Mouse (Mus musculus) G1E (cell line): ENCODE data around the gene Nme7. TPM values are rescaled to one million over a fixed set of nuclear protein-coding genes. Genes with fewer than 3 reads are reported as not detected.

ENCODE experiments used
- ATAC-seq: 2 replicates; pipeline ENCODE4 v1.8.0; 2016; ENCODE audit warnings: mild to moderate bottlenecking; ENCODE audit not compliant: insufficient number of reproducible peaks, poor library complexity, low FRiP score, severe bottlenecking; ENCODE audit errors: extremely low read depth
- DNase-seq: peaks from one replicate; pipeline ENCODE4 v3.0.0; 2012; ENCODE audit warnings: low spot score
- H3K27me3 ChIP-seq: 2 replicates; pipeline ENCODE4 v1.6.1; 2012; ENCODE audit warnings: mild to moderate bottlenecking, low read length, inconsistent platforms; ENCODE audit not compliant: insufficient read depth
- H3K36me3 ChIP-seq: replicated peaks from 2 replicates; pipeline ENCODE3; 2012; ENCODE audit warnings: mild to moderate bottlenecking, inconsistent platforms
- H3K4me1 ChIP-seq: 2 replicates; pipeline ENCODE4 v1.6.1; 2012; ENCODE audit warnings: low read depth, low read length, inconsistent platforms, mixed read lengths; ENCODE audit not compliant: insufficient read depth
- H3K4me3 ChIP-seq: 2 replicates; pipeline ENCODE4 v1.5.1; 2012; ENCODE audit warnings: low read depth, mild to moderate bottlenecking, inconsistent platforms, low read length, moderate library complexity, mixed read lengths
- H3K9me3 ChIP-seq: replicated peaks from 2 replicates; pipeline ENCODE4 v1.6.1; 2012; ENCODE audit warnings: inconsistent platforms
- CTCF ChIP-seq: IDR thresholded peaks from 2 replicates; pipeline ENCODE4 v1.5.1; 2012; ENCODE audit warnings: low read depth, low read length, inconsistent platforms, mixed read lengths
- GATA1 ChIP-seq: IDR thresholded peaks from 2 replicates; pipeline ENCODE4 v1.6.1; 2012; ENCODE audit warnings: borderline replicate concordance, low read length, inconsistent platforms, mixed read lengths
- GATA2 ChIP-seq: IDR thresholded peaks from 2 replicates; pipeline ENCODE4 v1.6.1; 2012; ENCODE audit warnings: low read depth, low read length, inconsistent platforms, borderline replicate concordance
- POLR2AphosphoS5 ChIP-seq: IDR thresholded peaks from 2 replicates; pipeline ENCODE4 v1.6.1; 2012; ENCODE audit warnings: low read depth, low read length, inconsistent platforms; ENCODE audit not compliant: insufficient replicate concordance
- TAL1 ChIP-seq: conservative IDR thresholded peaks from 2 replicates; pipeline ENCODE4 v1.6.1; 2012; ENCODE audit warnings: low read depth, low read length, inconsistent platforms, mixed read lengths
- polyA plus RNA-seq: library from polyadenylated mRNA; stranded (reverse); fragments of >175 nt; gene quantifications from 2 replicates; pipeline ENCODE4 v1.2.3, GENCODE M21; 2012
- total RNA-seq, 2 experiments: library from RNA; stranded (forward) in 1 of 2; stranded (reverse) in 1 of 2; fragments of 200-1000 nt in 1 of 2; fragments of >200 nt in 1 of 2; fragmentation: Nextera tagmentation in 1 of 2; gene quantifications; 2 replicates each; pipeline ENCODE4 v1.2.3; 2014 to 2017

Gene Nme7
- total and polyA plus RNA-seq, 3 experiments, result 2.1 to 80.5 (median 20.4) TPM

DNA sequence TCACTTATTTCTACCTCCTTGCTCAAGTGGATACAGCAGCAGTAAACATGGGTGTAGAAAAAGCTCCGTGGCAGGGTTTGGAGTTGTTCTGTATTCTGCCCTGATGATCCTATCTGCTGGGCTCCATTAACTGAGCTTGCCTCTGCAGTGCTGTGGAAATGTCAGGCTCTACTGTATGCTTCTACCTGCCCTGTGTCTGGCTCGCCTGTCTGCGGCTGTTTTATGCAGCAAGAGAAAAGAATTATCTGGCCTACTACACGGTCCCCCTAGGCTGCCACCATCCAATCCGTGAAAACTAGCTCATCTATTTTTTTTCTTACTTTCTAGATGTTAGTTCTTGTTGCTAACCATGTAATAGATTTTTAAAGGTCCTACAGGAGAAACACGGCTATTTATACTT lies 81.1 kb downstream of the Nme7 start:
- DNase-seq (no peak), ATAC-seq (no peak)
- Histone ChIP-seq H3K36me3 (peaks cover 36% of the 10 kb centered on the region), H3K4me3 (no peak overlapping the region), H3K4me1 (no peaks in the 10 kb centered on the region), H3K9me3 (no peaks in the 10 kb centered on the region), H3K27me3 (no peaks in the 10 kb centered on the region)
- TF ChIP-seq TAL1 (no peak), GATA1 (no peak), POLR2AphosphoS5 (no peak), GATA2 (no peak), CTCF (no peak)

GRCm38 (mm10) chr1:164389743-164390142 lies 85.8 kb downstream of the Nme7 start:
- no peaks in the 10 kb centered on the region for H3K9me3 ChIP-seq
- TF ChIP-seq GATA1 (no peak), TAL1 (no peak), GATA2 (no peak)
- no peaks in the 10 kb centered on the region for H3K4me1 ChIP-seq
- no peak overlapping the region for H3K4me3 ChIP-seq
- H3K36me3 ChIP-seq, result peaks cover 26% of the 10 kb centered on the region
- no peak for DNase-seq
- ATAC-seq, result no peak
- H3K27me3 ChIP-seq, result no peaks in the 10 kb centered on the region

GRCm38 (mm10) chr1:164392176-164392575 lies 88.3 kb downstream of the Nme7 start:
- no peak for TF ChIP-seq GATA2
- no peak for TF ChIP-seq TAL1
- no peak for TF ChIP-seq POLR2AphosphoS5
- no peak for TF ChIP-seq GATA1
- TF ChIP-seq CTCF, result no peak

GRCm38 (mm10) chr1:164395131-164395780 lies 91.3 kb downstream of the Nme7 start:
- no peak overlapping the region for H3K4me3 ChIP-seq
- no peaks in the 10 kb centered on the region for H3K9me3 ChIP-seq
- no peaks in the 10 kb centered on the region for H3K4me1 ChIP-seq
- H3K36me3 ChIP-seq, result peaks cover 12% of the 10 kb centered on the region
- ATAC-seq (no peak), DNase-seq (no peak)
- TF ChIP-seq TAL1 (no peak), GATA1 (no peak), GATA2 (no peak), CTCF (no peak), POLR2AphosphoS5 (no peak)
- H3K27me3 ChIP-seq, result no peaks in the 10 kb centered on the region

More at GRCm38 (mm10) chr1:164392176-164392575, 88.3 kb downstream of the Nme7 start:
- Histone ChIP-seq H3K4me1 (no peaks in the 10 kb centered on the region), H3K9me3 (no peaks in the 10 kb centered on the region), H3K36me3 (peaks cover 20% of the 10 kb centered on the region), H3K4me3 (no peak overlapping the region), H3K27me3 (no peaks in the 10 kb centered on the region)
- ATAC-seq (no peak), DNase-seq (no peak)

DNA sequence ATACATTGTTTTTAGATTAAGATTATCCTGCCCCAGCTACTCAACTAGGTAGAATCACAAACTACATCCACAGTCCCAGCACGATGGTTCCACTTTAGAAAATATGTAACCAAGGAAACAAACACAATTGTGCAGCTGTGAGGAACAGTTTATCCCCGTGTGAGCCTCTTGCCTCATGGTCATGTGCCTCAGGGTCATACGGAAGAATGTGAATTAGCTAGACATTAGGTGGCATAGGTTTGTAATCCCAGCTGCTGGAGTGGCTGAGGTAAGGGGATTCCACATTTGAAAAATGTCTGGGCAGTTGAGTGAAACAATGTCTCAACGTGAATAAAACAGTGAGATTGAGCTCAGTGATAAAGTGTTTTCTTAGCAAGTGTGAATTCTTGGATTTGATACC lies 93.8 kb downstream of the Nme7 start:
- Histone ChIP-seq H3K27me3 (no peaks in the 10 kb centered on the region), H3K4me3 (no peak overlapping the region), H3K36me3 (peaks cover 15% of the 10 kb centered on the region), H3K9me3 (no peaks in the 10 kb centered on the region), H3K4me1 (no peaks in the 10 kb centered on the region)
- no peak for DNase-seq
- no peak for ATAC-seq
- TF ChIP-seq GATA2 (no peak), POLR2AphosphoS5 (no peak), GATA1 (no peak)

GRCm38 (mm10) chr1:164399578-164399977 lies 95.7 kb downstream of the Nme7 start:
- H3K27me3 ChIP-seq, result no peaks in the 10 kb centered on the region
- TF ChIP-seq CTCF, result no peak
- TF ChIP-seq GATA1, result no peak
- TF ChIP-seq POLR2AphosphoS5, result no peak
- no peak for TF ChIP-seq GATA2
- TF ChIP-seq TAL1, result no peak

GRCm38 (mm10) chr1:164405385-164405802 lies 101.5 kb downstream of the Nme7 start:
- Histone ChIP-seq H3K36me3 (peaks cover 25% of the 10 kb centered on the region), H3K4me1 (no peaks in the 10 kb centered on the region), H3K9me3 (no peaks in the 10 kb centered on the region), H3K4me3 (no peak overlapping the region), H3K27me3 (no peaks in the 10 kb centered on the region)
- DNase-seq (no peak), ATAC-seq (no peak)
- no peak for TF ChIP-seq TAL1
- no peak for TF ChIP-seq CTCF
- TF ChIP-seq GATA2, result no peak
- no peak for TF ChIP-seq GATA1
- TF ChIP-seq POLR2AphosphoS5, result no peak

More at GRCm38 (mm10) chr1:164399578-164399977, 95.7 kb downstream of the Nme7 start:
- no peak for DNase-seq
- Histone ChIP-seq H3K9me3 (no peaks in the 10 kb centered on the region), H3K4me3 (no peak overlapping the region), H3K4me1 (no peaks in the 10 kb centered on the region), H3K36me3 (peaks cover 20% of the 10 kb centered on the region)
- ATAC-seq, result no peak
